Mouse (Mus musculus) cerebellum, adult 18-20 months (tissue): ENCODE results near the gene Ptbp2.

Experiments
- DNase-seq, 2 experiments: peaks; one replicate each; pipeline ENCODE4 v3.0.0; 2021

Gene Ptbp2

DNA sequence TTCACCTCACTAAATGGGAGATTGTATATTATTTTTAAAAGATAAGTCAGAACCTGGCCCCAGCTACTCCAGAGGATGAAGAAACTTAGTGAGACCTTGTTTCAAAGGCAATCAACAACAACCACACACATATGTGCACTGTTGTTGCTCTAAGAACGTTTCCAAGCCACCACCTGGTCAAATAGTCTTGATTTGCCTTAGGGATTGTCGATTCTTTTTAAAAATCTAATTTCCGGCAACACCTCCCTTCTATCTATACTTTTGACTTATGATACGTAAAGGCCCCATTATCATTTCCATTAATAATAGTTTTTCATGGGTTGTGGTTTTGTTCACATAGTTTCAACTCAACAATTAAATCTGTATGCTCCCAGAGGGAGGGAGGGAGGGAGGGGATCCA, at the start of gene Ptbp2:
Gene Ptbp2, minus strand, starts transcription at position 101 of the 400 bp plus-strand sequence.
- DNase-seq = no peak

- DNase-seq = no peak
These were observed 30.4 kb upstream of the Ptbp2 start for GRCm38 (mm10) chr3:119814678-119815077.

DNA sequence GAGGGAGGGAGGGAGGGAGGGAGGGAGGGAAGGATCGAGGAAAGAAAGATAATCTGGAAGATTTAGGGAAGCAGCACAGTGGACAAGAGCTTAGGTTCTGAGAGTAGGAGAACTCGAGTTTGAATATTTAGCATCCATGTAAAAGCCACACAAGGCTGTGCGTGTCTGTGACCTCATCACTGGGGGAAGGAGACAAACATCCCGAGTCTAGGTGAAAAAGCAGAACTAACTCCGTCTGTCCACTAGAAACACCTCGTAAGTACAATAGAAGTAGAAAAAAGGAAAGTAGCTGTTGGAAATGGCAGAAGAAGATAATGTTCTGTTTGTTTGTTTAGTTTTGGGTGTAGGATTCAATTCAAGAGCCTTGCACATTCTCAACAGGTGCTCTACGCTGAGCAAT, 21.9 kb upstream of the Ptbp2 start:
- DNase-seq = no peak

DNA sequence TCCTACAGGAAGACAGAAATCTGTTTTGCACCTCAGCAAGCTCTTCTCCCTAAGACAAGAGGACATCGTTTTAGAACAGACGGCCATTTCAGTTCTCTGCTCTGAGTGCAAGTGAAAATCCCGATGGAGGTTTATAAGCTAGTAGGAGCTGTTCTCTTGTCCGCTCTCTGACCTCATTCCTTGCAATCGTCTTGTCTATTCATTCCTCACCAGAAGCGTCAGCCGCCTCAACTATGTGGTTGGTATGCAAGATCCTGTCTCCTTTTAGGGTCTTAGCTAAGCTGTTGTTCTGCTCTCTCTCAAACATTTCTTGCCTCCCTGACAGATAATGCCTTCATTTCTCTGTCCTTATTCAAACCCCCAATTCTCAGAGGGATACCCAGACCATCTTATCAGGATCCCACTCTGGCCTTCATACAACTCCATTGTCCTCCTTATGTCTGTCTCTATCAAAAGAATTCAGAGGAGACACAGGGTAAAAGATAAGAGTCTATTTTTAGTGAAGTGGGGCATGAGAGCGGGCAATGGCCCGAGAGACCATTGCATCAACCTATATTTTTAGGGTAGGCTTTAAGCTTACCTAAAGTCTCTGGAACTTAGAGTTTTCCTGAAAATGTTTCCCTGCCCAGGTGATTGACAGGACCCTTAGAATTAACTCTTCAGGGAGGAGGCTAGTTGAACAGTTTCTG, 10.6 kb upstream of the Ptbp2 start:
- DNase-seq = no peak

DNA sequence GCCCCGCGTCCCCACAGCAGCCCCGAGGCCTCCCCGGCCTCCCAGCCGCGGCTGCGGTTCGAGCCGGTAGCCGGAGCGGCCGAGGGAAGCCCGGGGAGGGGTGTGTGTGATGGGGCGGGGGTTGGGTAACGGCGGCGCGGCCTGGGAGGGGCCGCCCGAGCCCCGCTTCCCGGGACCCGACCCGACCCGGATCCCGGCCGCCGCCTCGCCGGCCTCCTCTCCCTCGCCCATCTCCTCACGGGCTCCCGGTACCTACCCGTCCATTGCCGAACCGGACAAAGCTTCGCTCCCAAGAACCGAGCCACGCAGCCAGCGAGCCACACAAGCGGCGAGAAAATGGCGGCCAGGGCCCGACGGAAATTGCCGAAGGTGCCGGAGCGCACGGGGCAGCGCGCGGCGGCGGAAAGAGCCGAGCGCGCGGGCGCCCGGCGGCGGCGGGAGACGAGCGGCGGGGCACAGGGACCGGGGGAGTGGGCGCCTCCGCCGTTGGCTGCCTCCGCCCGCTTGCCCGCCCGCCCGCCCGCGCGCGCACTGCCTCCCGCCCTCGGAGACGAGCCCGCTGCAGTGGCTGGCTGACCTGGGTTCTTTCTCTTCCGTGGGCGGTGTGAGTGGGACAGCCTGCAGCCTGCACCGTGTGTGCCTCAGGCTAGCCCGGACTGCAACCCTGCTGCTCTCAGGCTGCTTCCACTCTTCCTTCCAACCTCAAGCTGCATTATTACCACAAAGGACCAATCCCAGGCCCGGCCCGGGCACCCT, 1.1 kb downstream of the Ptbp2 start:
- DNase-seq = peak; percentile 87 to 94

DNA sequence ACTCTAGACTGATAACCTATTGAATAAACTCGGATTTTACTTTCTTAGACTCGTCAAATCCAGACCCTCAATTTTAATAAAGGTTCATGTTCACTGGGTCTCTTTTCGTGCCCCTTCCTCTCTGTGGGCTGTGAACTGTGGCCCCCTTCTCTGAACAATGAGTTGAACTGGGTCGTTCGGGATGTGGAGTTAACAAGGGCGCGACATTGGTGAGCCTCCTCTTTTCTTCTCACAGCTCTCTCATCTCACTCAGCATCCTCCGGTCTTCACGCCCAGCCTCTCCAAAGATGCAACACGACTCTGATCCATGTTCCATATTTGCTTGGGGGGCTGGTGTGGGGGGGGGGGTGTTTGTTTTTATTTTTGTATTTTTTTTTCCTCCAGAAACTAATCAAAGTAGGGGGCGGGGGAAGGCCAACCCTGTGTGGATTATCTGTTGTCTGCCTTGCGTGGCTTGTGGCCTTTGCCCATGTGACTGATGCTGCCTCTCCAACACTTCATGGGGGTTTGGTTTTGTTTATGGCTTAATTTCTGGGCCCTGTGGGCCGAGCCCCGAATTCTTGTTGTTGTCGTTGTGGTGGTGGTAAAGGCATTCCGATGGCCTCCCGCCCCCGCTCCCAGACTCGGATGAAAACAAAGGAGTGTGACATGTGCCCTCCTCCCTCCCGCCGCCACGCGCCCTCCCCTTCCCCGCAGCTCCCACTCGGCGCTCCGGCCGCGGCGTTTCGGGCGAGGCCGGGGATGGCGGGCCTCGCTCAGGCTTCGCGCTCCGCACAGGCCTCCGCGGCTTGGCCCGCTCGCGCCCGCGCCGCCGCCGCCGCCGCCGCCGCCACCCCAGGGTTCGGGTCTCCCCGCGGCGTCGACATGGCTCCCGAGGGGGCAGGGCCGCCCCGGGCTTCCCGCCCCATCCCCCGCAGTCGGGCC, 2.0 kb downstream of the Ptbp2 start:
- DNase-seq = peak; percentile 69 to 76

DNA sequence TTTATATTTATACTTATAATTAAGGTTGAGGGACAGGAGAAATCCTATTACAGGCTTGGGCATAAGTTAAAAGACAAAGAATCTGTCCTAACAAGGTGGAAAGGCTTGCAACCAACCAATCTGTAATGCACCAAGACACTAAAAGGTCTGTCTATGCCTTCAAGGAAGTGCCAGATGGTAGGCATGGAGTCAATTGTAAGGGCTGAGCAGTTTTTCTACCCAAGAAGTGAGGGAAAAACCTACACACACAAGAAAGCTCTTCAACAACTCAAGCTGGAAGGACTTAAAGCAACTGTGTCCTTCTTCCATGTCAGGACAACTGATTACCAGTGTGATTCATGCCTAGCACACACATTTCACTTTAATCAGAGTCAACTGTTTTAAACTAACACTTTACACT, 3.4 kb downstream of the Ptbp2 start:
- peak in 1 of 2 experiments; percentile 13 for DNase-seq

GRCm38 (mm10) chr3:119779261-119779660, 5.0 kb downstream of the Ptbp2 start:
- DNase-seq = no peak

- DNase-seq = no peak
These were observed 5.8 kb downstream of the Ptbp2 start for GRCm38 (mm10) chr3:119778431-119778830.

DNA sequence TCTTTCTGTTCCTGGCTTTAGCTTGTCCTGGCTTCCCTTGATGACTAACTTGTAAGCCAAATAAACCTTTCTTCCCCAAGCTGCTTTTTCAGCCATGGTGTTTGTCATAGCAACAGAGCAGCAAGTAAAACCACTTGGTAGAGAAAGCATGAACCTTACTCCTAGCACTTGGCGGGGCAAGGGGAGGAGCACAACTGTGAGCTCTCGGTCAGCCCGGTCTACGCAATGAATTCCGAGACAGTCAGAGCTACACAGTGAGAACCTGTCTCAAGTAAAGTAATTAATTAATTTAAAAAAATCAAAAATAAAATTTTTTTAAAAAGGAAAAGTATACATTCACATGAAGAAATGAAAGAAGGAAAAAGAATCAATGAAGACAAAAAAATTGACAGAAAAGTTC, 8.1 kb downstream of the Ptbp2 start:
- DNase-seq = no peak

DNA sequence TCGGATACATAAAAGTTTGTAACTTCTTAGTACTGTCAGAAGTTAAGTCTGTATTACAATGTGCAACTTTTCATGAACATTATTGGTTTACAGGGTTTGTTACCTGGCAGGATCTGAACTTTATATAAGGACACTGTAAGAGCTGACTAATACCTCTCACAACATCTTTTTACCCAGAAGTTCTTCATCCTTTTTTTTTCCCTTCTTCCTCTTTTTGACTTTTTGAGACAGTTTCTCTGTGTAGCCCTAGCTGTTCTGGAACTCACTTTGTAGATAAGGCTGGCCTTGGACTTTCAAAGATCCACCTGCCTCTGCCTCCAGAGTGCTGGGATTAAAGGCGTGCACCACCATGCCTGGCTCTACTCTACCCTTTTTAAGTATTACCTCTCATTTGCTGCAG, 11.5 kb downstream of the Ptbp2 start:
- no peak for DNase-seq

DNA sequence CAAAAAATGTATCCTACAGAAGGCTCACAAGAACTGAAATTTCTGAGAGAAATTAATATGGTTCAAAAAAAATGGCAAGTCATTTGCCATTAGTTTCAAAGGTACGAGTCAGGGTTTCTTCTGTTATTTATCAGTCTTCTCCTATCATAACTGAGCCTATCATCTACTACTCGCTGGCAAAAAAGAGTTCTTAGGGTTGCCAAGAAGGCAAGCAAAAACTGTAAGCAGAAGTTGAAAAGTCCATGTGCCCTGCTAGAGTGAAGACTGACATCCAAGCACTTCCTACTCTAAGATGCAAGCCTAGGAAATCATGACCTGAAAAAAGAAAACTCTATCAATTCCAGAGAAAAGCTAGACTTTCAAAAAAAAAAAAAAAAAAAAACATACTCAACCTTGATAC, 20.5 kb downstream of the Ptbp2 start:
- no peak for DNase-seq

DNA sequence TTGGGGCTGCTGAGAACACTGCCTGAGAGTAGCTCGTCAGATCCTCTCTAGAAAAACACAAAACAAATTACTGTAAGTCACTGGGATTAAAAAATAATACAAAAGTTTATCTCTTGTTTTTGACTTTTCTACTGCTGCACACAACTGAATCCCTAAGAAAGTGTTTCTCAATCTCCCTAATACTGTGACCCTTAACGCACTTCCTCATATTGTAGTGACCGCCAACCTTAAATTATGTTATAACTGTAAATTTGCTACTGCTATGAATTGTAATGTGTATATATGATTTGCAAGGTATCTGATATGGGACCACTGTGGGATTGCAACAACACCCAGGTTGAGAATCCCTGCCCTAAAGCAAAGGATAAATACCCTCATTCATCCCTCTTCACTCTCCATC, 22.5 kb downstream of the Ptbp2 start:
- DNase-seq = no peak

DNA sequence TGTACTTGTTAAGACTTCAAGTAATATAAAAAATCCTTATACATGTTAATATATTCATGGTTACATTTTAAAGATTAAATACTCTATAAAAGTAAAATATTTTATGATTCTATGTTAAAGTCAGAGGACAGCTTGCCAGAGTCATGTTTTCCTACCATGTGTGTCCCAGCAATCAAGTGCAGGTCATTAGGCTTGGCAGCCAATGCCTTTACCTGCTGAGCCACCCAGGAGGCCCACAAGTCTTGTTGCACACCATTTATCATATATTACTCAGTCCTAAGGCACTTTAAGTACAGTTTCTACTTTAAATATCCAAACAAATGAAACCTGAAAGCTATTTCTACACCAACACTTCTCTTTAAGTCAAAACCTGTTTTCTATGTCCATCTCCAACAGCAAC, 30.5 kb downstream of the Ptbp2 start:
- peak in 1 of 2 experiments; percentile 44 for DNase-seq

DNA sequence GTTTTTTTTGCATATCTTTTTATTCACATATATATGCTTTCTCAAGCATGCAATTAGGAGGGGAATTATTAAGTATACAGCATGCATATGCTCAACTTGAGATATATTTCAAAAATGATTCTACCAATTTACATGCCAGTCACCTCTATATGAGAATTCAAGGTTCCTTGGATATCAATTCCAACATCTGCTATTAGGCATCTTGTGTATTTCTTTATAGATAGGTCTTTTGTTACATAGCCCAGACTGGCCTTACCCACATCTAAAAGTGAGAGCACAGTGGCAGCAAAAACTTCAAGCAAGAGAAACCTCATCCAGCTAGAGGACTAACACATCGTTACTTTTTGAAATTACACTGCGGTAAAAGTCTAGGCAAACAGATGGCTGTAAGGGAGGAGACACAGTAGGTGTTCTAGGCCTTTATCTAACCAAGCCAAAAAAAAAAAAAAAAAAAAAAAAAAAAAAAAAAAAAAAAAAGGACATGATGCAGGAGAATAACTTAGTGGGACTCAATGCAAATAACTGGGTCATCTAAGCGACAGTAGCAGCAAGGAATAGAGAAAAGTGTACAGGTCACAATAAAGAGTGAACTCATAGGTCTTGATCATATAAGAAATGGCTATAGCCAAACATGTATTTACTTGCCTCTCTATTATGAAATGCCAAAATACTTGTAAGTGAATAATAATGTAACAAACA, 34.6 kb downstream of the Ptbp2 start:
- peak; percentile 52 to 54 for DNase-seq

- no peak for DNase-seq
These were observed 35.1 kb downstream of the Ptbp2 start for GRCm38 (mm10) chr3:119749140-119749539.

DNA sequence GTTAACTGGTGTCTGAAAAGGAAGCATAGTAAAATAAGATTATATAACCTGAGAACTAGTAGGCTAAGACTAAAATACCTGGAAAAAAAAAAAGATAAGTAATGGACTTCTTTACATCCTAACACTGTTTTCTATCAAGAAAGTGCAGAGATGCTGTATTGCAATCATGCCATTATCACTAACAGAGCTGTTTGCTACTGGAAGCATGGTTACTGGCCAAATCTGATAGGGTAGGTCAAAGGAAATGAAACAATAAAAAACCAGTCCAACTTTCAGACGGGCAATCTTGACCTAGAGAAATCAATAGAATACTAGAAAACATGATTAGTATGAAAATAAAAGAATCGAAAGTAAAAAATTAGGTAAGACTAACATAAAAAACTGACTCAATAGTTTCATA, 37.6 kb downstream of the Ptbp2 start:
- no peak for DNase-seq

GRCm38 (mm10) chr3:119745801-119746200, 38.5 kb downstream of the Ptbp2 start:
- DNase-seq = no peak

DNA sequence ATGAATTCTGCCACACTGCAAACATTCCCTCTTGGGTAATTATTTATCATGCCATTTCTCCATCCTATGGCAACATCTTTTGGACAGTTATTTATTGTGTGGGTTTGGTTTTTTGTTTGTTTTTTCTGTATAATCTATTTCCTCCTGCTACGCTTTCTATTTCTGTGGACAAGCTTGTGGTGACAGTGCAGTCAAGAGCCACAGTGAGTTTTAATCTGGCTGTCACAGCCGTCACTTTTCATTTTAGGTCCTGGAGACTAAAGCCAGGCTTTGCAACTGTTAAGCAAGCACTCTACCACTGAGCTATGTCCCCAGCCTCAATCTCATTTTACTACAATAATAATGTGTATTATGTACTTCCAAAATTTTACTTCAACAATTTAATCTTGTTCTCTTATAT, 54.4 kb downstream of the Ptbp2 start:
- no peak for DNase-seq

DNA sequence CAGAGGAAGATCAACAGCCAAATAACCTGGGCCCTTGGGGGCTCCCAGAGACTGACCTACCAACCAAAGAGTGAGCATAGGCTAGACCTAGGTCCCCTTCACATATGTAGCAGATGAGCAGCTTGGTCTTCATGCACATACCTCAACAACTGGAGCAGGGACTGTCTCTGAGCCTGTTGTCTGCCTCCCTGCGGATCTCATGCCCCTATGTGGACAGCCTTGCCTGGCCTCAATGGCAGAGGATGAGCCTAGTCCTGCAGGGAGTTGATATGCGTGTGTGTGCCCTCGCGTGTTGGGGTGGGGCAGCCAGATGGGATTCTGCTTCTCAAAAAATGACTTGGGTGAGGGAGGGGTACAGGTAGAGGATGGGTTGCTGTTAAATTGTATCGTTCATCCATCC, 72.2 kb downstream of the Ptbp2 start:
- no peak for DNase-seq

DNA sequence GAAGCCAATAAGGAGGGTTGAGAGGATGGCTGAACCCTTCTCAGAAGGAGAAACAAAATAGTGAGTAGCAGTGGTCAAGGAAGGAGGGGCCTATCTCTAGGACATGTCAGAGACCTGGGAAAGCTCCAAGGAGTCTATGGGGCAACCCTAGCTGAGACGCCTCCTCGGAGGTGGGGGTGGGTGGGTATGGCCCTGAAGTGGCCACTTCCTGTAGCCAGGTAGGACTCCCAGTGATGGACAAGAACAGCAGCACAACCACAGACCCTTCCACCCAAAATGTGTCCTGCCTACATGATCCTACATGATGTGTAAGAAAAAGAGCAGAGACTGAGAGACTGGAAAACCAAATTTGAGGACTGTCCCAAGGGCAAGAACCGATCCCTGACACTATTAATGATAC, 72.8 kb downstream of the Ptbp2 start:
- no peak for DNase-seq

DNA sequence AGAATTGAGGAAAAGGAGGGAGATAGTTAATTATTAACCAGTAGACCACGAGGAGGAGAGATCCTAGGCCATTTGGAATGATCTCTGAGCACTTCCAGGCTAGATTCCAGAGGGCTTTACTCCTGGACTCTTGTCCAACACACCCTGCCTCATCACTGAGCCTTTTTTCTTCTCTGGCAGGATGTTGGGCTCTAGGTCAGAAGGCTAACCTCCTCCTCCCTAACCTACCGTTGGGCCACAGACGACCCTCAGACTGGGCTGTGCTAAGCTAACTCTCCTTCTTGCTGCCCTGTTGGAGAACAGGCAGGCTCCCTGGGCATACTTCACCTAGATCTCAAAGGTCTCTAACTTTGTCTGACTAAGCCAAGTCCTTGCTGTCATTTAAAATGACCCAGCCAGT, 82.8 kb downstream of the Ptbp2 start:
- DNase-seq = no peak

DNA sequence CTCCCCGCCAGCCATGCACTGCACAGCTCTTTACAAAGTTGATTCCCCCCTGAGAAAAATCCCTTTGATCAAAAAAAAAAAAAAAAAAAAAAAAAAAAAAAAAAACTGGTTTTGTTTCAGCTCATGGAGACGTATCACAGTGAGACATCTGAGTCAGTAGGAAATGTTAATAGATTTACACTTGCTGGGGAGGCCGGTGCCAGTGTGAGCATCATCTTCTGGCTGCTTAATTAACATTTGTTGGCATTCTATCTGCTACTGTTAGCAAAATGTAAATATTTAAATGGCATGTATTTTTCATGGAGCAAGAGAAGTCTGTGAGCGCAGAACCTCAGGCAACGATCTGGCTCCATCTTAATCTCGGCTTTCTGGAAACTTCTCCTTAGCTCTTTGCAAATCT, 99.5 kb downstream of the Ptbp2 start:
- no peak for DNase-seq
